Mouse (Mus musculus) embryonic facial prominence, embryonic 14.5 days (tissue): ENCODE measurements at regions not wholly inside any gene's neighbourhood (a gene's known extent, or its start where the extent isn't known, plus 50 kb on each side); places are given as distances from the start of the nearest gene placed in this dataset.

Experiments
- ATAC-seq: fragments of 200-750 bp; cut with Nextera tagmentation; 2 replicates; pipeline ENCODE4 v1.8.0; 2017; ENCODE audit warnings: low read depth, moderate number of reproducible peaks, moderate TSS enrichment
- DNase-seq: peaks from one replicate; pipeline ENCODE4 v3.0.0-alpha.2; 2015; ENCODE audit warnings: low spot score
- H3K27ac ChIP-seq: fragments of 300-500 bp; sonication (generic); replicated peaks from 2 replicates; pipeline ENCODE4 v1.5.1; 2014; ENCODE audit warnings: low read depth, mild to moderate bottlenecking, low read length, moderate library complexity
- H3K27me3 ChIP-seq: fragments of 300-500 bp; sonication (generic); replicated peaks from 2 replicates; pipeline ENCODE4 v1.6.1; 2014; ENCODE audit warnings: low read length; ENCODE audit not compliant: control insufficient read depth, insufficient read depth
- H3K36me3 ChIP-seq: fragments of 300-500 bp; sonication (generic); 2 replicates; pipeline ENCODE4 v1.6.1; 2014; ENCODE audit warnings: low read length, mixed read lengths; ENCODE audit not compliant: control insufficient read depth, insufficient read depth
- H3K4me1 ChIP-seq: fragments of 300-500 bp; sonication (generic); 2 replicates; pipeline ENCODE4 v1.6.1; 2014; ENCODE audit warnings: antibody characterized with exemption, low read length; ENCODE audit not compliant: control insufficient read depth, insufficient read depth
- H3K4me2 ChIP-seq: fragments of 300-500 bp; sonication (generic); 2 replicates; pipeline ENCODE4 v1.6.1; 2014; ENCODE audit warnings: low read depth, mild to moderate bottlenecking, low read length, moderate library complexity, mixed read lengths
- H3K4me3 ChIP-seq: fragments of 300-500 bp; sonication (generic); 2 replicates; pipeline ENCODE4 v1.5.1; 2014; ENCODE audit warnings: low read depth, mild to moderate bottlenecking, low read length
- H3K9ac ChIP-seq: fragments of 300-500 bp; sonication (generic); 2 replicates; pipeline ENCODE4 v1.6.1; 2014; ENCODE audit warnings: low read depth, mild to moderate bottlenecking, low read length, moderate library complexity, mixed read lengths
- H3K9me3 ChIP-seq: fragments of 300-500 bp; sonication (generic); 2 replicates; pipeline ENCODE4 v1.6.1; 2016; ENCODE audit warnings: low read length; ENCODE audit not compliant: control insufficient read depth
- WGBS: fragments of 180-500 bp; shearing (Covaris S2); extraction: QIAGEN DNeasy Blood & Tissue Kit; methylation state at CpG from one replicate; pipeline ENCODE4 v1.1.7; 2014; 5-methylcytosine and 5-hydroxymethylcytosine counted together

- Histone ChIP-seq H3K9ac (no peak overlapping the region), H3K4me1 (no peaks in the 10 kb centered on the region), H3K27me3 (no peaks in the 10 kb centered on the region), H3K36me3 (no peaks in the 10 kb centered on the region), H3K9me3 (no peaks in the 10 kb centered on the region), H3K4me3 (no peak overlapping the region), H3K4me2 (no peak overlapping the region), H3K27ac (no peak overlapping the region)
- DNase-seq (no peak), ATAC-seq (no peak)
- 81% methylated on average over 2 of the region's 2 CpGs for WGBS
Measured at GRCm38 (mm10) chr8:114074122-114074521, 59.2 kb upstream of the Nudt7 start.

GRCm38 (mm10) chr8:114076701-114077100, 56.7 kb upstream of the Nudt7 start:
- 76% methylated on average over 5 of the region's 5 CpGs for WGBS

DNA sequence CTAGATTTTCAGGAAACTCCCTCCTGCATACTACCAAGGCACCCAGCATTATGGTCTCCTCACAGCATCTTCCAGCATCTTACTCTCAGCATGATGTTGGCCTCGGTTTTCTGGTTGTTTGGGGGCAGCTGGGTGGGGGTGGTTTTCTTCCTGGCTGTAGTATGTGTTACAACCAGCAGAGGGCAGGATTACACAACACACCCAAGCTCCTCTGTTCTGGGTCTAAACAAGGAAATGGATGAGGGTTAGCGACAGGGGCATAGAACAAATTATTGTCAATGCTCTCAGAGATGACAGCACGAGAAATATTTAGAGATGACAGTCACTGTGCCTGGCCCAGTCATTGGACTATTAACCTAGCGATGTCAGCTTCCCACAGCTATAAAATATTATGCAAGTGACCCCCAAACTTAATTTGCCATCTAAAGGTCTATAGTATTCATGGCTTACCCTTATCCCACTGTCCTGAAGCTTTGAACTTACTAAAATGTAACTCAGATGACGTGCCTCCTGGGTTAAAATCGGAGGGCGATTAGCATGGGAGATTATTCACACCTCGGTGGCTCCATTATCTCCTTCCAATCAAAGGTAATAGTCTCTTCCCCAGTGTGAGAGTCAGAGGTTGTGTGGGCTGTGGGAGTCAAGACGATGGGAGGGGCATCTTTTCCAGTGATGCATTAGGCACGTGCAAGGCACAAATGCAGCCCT, 52.2 kb upstream of the Nudt7 start:
- ATAC-seq (peak; percentile 44; the same call in 1 of the 2 replicates), DNase-seq (peak; percentile 40)
- H3K27ac ChIP-seq = no peak overlapping the region
- no peak overlapping the region for H3K4me3 ChIP-seq
- WGBS = 19% methylated on average over 10 of the region's 10 CpGs
- no peaks in the 10 kb centered on the region for H3K4me1 ChIP-seq
- H3K36me3 ChIP-seq = no peaks in the 10 kb centered on the region
- H3K9ac ChIP-seq = no peak overlapping the region
- no peaks in the 10 kb centered on the region for H3K27me3 ChIP-seq
- H3K9me3 ChIP-seq = no peaks in the 10 kb centered on the region
- H3K4me2 ChIP-seq = no peak overlapping the region

More at GRCm38 (mm10) chr8:114076701-114077100, 56.7 kb upstream of the Nudt7 start:
- no peaks in the 10 kb centered on the region for H3K36me3 ChIP-seq
- no peak overlapping the region for H3K27ac ChIP-seq
- no peak for DNase-seq
- H3K4me2 ChIP-seq = no peak overlapping the region
- H3K27me3 ChIP-seq = no peaks in the 10 kb centered on the region
- no peaks in the 10 kb centered on the region for H3K9me3 ChIP-seq
- H3K4me3 ChIP-seq = no peak overlapping the region
- H3K9ac ChIP-seq = no peak overlapping the region
- no peak for ATAC-seq
- H3K4me1 ChIP-seq = no peaks in the 10 kb centered on the region

DNA sequence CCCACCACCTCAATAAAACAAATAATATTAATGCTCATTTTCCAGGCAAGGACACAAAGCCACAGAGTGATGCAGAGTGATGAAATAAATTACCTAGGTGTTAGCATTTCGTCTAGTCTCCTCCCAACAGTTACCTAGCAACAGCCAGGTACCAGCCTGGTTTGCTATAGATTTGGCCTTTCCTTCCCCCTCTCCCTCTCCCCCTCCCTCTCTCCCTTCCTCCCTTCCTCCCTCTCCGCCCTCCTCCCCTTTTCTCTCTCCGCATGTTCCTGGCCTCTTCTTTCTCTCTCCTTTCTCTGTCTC, 51.6 kb upstream of the Nudt7 start:
- Histone ChIP-seq H3K4me3 (no peak overlapping the region), H3K4me2 (no peak overlapping the region), H3K27me3 (no peaks in the 10 kb centered on the region), H3K4me1 (no peaks in the 10 kb centered on the region), H3K36me3 (no peaks in the 10 kb centered on the region), H3K27ac (no peak overlapping the region), H3K9ac (no peak overlapping the region), H3K9me3 (no peaks in the 10 kb centered on the region)
- ATAC-seq = no peak
- DNase-seq = no peak
- WGBS = 71% methylated on average over 3 of the region's 3 CpGs
